Mouse (Mus musculus) liver, embryonic 14.5 days (tissue): ENCODE data around the gene Lhx2. TPM values are rescaled to one million over a fixed set of nuclear protein-coding genes. Genes with fewer than 3 reads are reported as not detected.

Source experiments
- ATAC-seq: fragments of 200-750 bp; cut with Nextera tagmentation; 2 replicates; pipeline ENCODE4 v1.8.0; 2017; ENCODE audit warnings: moderate number of reproducible peaks, mild to moderate bottlenecking, moderate library complexity; ENCODE audit not compliant: insufficient read depth
- DNase-seq, 3 experiments: peaks; one replicate each; pipeline ENCODE4 v3.0.0-alpha.2; 2012 to 2013; ENCODE audit warnings: low read depth in 3 of 3, low spot score in 3 of 3
- H3K27ac ChIP-seq: fragments of 300-500 bp; sonication (generic); 2 replicates; pipeline ENCODE4 v1.5.1; 2014; ENCODE audit warnings: moderate library complexity, mild to moderate bottlenecking, control low read depth, inconsistent platforms
- H3K27me3 ChIP-seq: fragments of 300-500 bp; sonication (generic); 2 replicates; pipeline ENCODE4 v1.6.1; 2014; ENCODE audit warnings: mild to moderate bottlenecking, low read length, moderate library complexity; ENCODE audit not compliant: control insufficient read depth, insufficient read depth
- H3K36me3 ChIP-seq: fragments of 300-500 bp; sonication (generic); replicated peaks from 2 replicates; pipeline ENCODE4 v1.6.1; 2014; ENCODE audit warnings: low read depth; ENCODE audit not compliant: control insufficient read depth, insufficient read depth
- H3K4me1 ChIP-seq, 2 experiments: fragments of 200-500 bp in 1 of 2; fragments of 300-500 bp in 1 of 2; sonication (generic) in 1 of 2; replicated peaks; 2 replicates each; pipeline ENCODE4 v1.6.1; 2012 to 2014; ENCODE audit warnings: antibody characterized with exemption in 1 of 2, inconsistent platforms in 1 of 2, low read length in 1 of 2; ENCODE audit not compliant: control insufficient read depth in 2 of 2, insufficient read depth in 2 of 2
- H3K4me2 ChIP-seq: fragments of 300-500 bp; sonication (generic); 2 replicates; pipeline ENCODE4 v1.6.1; 2014; ENCODE audit warnings: low read depth, mild to moderate bottlenecking, control low read depth, moderate library complexity
- H3K4me3 ChIP-seq, 2 experiments: fragments of 200-500 bp in 1 of 2; fragments of 300-500 bp in 1 of 2; sonication (generic) in 1 of 2; 2 replicates each; pipeline ENCODE4 v1.5.1; 2012 to 2014; ENCODE audit warnings: low read depth in 2 of 2, low read length in 2 of 2, mild to moderate bottlenecking in 2 of 2, control low read depth in 1 of 2, inconsistent platforms in 1 of 2, moderate library complexity in 1 of 2; ENCODE audit not compliant: insufficient read depth in 1 of 2
- H3K9ac ChIP-seq: fragments of 300-500 bp; sonication (generic); replicated peaks from 2 replicates; pipeline ENCODE4 v1.6.1; 2014; ENCODE audit warnings: mild to moderate bottlenecking, control low read depth, moderate library complexity
- H3K9me3 ChIP-seq: fragments of 300-500 bp; sonication (generic); 2 replicates; pipeline ENCODE4 v1.6.1; 2016; ENCODE audit warnings: low read length, mixed read lengths; ENCODE audit not compliant: control insufficient read depth
- CTCF ChIP-seq: IDR thresholded peaks from 2 replicates; pipeline ENCODE4 v1.5.1; 2016; ENCODE audit warnings: antibody characterized with exemption, low read depth, control low read depth
- EP300 ChIP-seq: IDR thresholded peaks from 2 replicates; pipeline ENCODE4 v1.6.1; 2016; ENCODE audit warnings: antibody characterized with exemption, low read depth
- WGBS: fragments of 180-500 bp; shearing (Covaris S2); extraction: QIAGEN DNeasy Blood & Tissue Kit; methylation state at CpG from one replicate; pipeline ENCODE4 v1.1.7; 2014; ENCODE audit not compliant: insufficient replicate concordance; 5-methylcytosine and 5-hydroxymethylcytosine counted together
- polyA plus RNA-seq, 2 experiments: library from polyadenylated mRNA; depleted of rRNA in 1 of 2; stranded (reverse) in 1 of 2; unstranded in 1 of 2; fragments of >200 nt; fragmentation: Nextera tagmentation in 1 of 2; extraction: Ambion mirVana in 1 of 2; gene quantifications; 2 replicates each; pipeline versions ENCODE4 v1.2.1 to v1.2.3; 2012 to 2014

Gene Lhx2
- polyA plus RNA-seq, 2 experiments = 1.4 to 3.0 TPM

DNA sequence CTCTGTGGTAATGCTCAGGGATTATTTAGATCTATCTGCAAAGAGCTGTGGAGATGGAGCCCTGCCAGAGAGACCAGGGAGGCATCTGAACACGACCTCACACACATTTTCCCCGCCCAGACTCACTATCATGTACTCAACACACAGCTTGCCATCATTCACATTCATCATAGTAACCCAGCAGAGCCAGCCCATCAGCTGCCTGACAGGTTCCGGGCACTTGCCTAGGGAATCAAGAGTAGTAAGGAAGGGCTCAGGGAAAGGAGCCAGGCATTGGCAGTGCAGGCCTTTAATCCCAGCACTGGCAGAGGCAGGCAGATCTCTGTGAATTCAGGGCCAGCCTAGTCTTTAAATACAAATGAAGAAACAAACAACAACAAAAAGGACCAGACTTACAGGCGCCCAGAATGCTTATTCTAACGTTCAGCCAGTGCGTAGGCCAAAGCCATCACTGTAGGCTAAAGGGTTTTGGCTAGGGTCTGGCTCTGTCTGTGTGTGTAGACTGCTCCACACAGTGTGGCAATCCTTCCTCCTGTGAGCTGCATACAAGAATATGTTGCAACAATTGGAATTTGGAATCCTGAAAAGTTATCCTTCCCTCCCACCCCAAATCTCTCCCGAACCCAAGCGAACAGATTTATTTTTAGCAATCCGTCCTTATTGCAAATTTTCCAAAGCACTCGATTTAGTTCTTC lies 48.6 kb downstream of the Lhx2 start:
- Histone ChIP-seq H3K4me3 (no peak overlapping the region), H3K4me2 (no peak overlapping the region), H3K9me3 (no peaks in the 10 kb centered on the region), H3K27me3 (no peaks in the 10 kb centered on the region; the same call in 1 of the 2 replicates), H3K36me3 (no peaks in the 10 kb centered on the region), H3K27ac (no peak overlapping the region), H3K4me1 (no peaks in the 10 kb centered on the region), H3K9ac (no peak overlapping the region)
- DNase-seq (no peak), ATAC-seq (no peak)
- TF ChIP-seq CTCF = no peak
- WGBS = 61% methylated on average over 10 of the region's 10 CpGs

DNA sequence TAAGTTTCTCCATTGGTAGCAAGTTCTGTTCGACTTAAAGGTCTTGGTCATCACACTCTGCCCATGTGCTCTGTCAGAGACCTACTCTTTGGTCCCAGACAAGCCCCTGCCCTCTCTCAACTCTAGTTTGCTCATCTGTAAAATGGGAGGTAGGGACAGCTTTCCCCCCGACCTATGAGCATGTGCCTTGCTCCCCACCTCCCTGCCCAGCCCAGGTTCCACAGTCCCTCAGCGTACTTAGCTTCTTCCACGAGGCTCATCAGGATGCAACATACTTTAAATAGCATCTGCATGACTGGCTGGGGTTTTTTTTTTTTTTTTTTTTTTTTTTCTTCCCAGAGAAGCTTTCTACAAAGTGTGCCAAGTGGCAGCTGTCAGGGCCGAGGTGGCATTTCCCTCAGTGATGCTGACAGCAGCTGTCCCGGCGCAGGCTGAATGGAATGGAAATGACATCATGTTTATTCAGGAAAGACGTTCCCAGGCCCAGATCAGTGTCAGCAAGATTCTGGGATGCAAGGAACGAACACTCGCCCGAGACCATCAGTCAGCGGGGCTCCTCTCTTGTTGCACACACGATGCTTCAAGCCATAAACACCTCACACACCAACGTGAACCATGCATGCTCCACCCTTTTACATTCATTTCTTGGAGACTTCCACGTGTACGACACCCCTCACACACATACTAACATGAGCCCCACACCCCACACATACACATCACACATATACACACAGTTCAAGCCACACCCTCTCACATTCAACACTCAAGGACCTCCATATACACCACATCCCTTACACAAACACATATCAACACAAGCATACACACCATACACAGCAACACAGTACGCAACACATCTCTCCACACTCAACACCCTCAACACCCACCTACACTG lies 56.1 kb downstream of the Lhx2 start:
- TF ChIP-seq CTCF = no peak
- TF ChIP-seq EP300 = no peak
- no peaks in the 10 kb centered on the region for H3K4me1 ChIP-seq
- H3K4me2 ChIP-seq = no peak overlapping the region
- WGBS = 54% methylated on average over 17 of the region's 17 CpGs
- no peaks in the 10 kb centered on the region for H3K27me3 ChIP-seq
- H3K4me3 ChIP-seq = no peak overlapping the region
- H3K9me3 ChIP-seq = no peaks in the 10 kb centered on the region
- DNase-seq (no peak), ATAC-seq (no peak)
- H3K36me3 ChIP-seq = no peaks in the 10 kb centered on the region
- H3K27ac ChIP-seq = no peak overlapping the region
- no peak overlapping the region for H3K9ac ChIP-seq

GRCm38 (mm10) chr2:38395869-38396236 lies 56.8 kb downstream of the Lhx2 start:
- H3K9ac ChIP-seq = no peak overlapping the region
- no peak for ATAC-seq
- no peaks in the 10 kb centered on the region for H3K27me3 ChIP-seq
- H3K9me3 ChIP-seq = no peaks in the 10 kb centered on the region
- DNase-seq = no peak
- no peak overlapping the region for H3K4me3 ChIP-seq
- no peak overlapping the region for H3K27ac ChIP-seq
- H3K36me3 ChIP-seq = no peaks in the 10 kb centered on the region
- TF ChIP-seq EP300 (no peak), CTCF (no peak)
- H3K4me2 ChIP-seq = no peak overlapping the region
- no peaks in the 10 kb centered on the region for H3K4me1 ChIP-seq

DNA sequence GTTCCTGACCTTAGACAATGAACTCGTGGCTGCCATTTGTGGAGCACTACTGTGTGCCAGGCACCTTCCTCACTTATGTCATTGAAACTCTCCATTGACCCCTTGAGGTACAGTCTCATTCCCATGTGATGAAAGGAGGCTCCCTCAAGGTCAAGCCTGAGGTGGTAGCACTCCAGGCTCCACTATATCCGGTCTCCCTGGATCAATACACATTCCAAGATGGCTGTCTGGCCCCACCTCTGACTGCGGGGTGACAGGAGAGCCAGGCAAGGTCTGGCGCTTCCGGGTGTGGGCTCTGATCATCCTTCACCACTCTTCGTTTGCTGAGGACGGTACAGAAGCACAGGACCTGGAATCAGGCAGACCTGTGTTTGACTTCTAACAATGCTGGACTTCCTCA lies 58.2 kb downstream of the Lhx2 start:
- H3K27me3 ChIP-seq = no peaks in the 10 kb centered on the region
- H3K4me2 ChIP-seq = no peak overlapping the region
- TF ChIP-seq CTCF (no peak), EP300 (no peak)
- no peak overlapping the region for H3K27ac ChIP-seq
- H3K4me1 ChIP-seq = no peaks in the 10 kb centered on the region
- no peak overlapping the region for H3K4me3 ChIP-seq
- 55% methylated on average over 7 of the region's 7 CpGs for WGBS
- ATAC-seq (no peak), DNase-seq (no peak)
- H3K36me3 ChIP-seq = no peaks in the 10 kb centered on the region
- H3K9ac ChIP-seq = no peak overlapping the region
- H3K9me3 ChIP-seq = no peaks in the 10 kb centered on the region

DNA sequence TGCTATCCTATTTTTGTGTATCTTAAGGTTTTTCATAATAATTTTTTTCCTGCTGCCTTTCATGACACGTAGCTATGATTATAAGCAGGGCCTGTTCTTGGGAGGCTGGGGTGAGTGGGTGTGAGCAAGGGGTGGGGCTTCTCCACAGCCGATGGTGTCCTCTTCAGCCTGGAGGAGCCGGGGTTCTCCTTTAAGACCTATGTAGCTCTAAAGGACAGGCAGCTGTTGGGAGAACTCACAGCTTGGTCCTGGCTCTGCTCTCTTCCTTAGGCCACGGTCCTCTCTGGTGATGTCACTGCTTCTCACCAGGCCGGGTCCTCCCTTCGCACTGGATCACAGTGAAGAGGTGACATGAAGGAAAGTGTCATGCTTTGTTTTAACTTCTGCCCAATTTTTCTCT lies 58.8 kb downstream of the Lhx2 start:
- H3K27ac ChIP-seq = no peak overlapping the region
- 51% methylated on average over 6 of the region's 6 CpGs for WGBS
- ATAC-seq (no peak), DNase-seq (no peak)
- TF ChIP-seq CTCF (no peak), EP300 (no peak)
- no peaks in the 10 kb centered on the region for H3K27me3 ChIP-seq
- no peak overlapping the region for H3K4me2 ChIP-seq
- no peak overlapping the region for H3K9ac ChIP-seq
- H3K4me3 ChIP-seq = no peak overlapping the region
- no peaks in the 10 kb centered on the region for H3K36me3 ChIP-seq
- H3K9me3 ChIP-seq = no peaks in the 10 kb centered on the region
- H3K4me1 ChIP-seq = no peaks in the 10 kb centered on the region
